Mouse (Mus musculus) Muller cell, postnatal 12 days (primary cell): Measurements from ENCODE around the gene Trem1.
A peak's percentile ranks its signal among the peaks of the same experiment; 100 is the strongest.

ENCODE experiments used
- DNase-seq: peaks from one replicate; pipeline ENCODE4 v3.0.0-alpha.2; 2015; ENCODE audit errors: inconsistent ontology term

The Trem1 gene

DNA sequence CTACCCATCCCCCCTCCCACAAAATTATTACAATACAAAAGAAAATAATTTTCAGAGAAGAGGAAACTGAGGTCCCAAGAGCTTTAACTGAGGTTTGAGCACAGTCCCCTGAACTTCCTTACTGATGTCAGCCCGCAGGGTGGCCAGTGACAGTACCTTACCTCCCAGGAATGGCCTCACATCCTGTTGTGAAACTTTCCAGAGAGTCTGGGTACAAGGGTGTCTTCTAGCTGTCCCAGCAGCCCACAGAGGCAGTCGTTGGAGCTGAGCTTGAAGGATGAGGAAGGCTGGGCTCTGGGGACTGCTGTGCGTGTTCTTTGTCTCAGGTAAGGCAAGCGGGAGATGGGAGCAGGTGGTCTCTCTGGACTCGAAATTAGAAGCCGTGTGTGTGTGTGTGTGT is at the start of gene Trem1:
TSS of gene Trem1 (plus strand) at position 251 of the 400 bp plus-strand sequence.
- DNase-seq: no peak

DNA sequence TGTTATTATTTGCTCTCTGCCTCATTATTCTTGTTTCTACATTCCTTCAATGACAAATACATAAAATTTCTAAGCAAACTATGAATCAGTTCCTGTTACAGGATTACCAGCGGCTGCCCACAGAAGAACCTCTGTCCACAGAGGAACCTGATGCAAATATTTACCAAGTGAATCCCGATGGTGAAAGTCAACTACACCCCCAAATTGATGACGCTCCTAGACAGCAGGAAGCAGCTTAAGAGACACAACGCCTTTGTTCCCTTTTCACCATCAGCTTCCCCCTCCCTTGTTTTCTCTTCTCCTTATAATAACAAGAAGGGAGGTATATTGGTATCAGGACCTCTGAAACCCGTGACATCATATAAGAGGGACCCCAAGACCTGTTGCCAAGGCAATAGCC is 47.3 kb upstream of the Trem1 start:
- peak; percentile 24 for DNase-seq

DNA sequence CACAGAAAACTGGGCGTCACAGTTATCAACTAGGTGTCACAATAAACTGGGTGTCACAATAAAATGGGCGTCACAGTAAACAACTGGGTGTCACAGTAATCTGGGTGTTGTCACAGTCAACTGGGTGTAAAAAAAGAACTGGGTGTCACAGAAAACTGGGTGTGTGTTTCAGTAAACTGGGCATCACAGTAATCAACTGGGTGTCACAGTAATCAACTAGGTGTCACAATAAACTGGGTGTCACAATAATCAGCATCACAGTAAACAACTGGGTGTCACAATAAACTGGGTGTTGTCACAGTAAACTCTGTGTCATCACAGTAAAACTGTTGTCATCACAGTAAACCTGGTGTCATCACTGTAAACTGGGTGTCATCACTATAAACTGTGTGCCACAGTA is 40.2 kb upstream of the Trem1 start:
- no peak for DNase-seq

DNA sequence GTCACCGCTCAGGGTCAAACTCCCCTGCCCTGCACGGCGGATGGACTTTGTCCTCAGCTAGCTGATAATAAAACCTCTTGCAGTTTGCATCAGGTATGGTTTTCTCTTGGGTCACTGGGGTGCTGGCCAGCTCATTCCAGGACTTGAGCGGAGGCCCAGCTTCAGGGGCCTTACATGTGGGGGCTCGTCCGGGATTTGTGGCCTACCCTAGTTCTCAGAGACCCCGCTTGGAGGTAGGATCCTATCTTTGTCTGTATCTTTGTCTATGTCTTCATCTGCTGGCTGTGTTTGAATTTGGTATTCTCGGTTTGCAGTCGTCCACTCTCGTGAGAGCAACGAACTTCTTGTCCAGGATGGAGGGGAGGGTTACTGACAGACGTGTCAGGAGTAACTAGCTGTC is 29.5 kb upstream of the Trem1 start:
- DNase-seq: no peak

DNA sequence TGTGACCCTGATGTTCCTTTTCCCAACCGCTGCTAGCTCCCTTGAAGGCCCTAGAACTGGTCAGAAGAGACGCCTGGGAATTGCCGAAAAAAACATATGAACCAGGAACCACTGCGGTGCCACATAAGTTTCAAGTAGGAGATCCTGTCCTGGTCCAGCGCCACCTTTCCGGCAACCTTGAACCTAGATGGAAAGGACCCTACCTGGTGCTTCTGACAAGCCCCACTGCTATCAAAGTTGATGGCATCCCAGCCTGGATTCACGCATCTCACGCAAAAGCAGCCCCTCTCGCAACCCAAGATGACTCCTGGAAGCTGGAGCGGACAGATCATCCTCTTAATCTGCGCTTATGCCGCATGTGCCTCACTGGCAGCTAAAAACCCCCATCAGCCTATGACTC is 20.0 kb upstream of the Trem1 start:
- DNase-seq: no peak

DNA sequence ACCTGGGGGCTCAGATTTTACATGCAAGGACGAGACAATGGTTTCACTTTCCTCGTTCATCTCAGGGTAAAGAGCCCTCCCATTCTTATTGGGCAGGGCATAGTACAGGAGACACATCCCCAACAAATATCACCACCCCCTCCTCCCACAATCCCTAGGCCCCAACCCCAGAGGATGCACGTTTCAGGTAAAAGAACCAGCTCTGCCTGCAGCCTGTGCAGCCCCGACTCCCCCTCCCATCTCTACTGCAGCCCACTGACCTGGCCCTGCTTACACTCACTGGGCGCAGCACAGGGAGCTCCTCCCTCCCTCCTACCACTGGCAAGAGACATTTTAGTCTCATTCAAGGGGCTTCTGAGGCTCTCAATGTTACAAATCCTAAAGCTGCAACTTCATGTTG is 19.1 kb upstream of the Trem1 start:
- DNase-seq: no peak

DNA sequence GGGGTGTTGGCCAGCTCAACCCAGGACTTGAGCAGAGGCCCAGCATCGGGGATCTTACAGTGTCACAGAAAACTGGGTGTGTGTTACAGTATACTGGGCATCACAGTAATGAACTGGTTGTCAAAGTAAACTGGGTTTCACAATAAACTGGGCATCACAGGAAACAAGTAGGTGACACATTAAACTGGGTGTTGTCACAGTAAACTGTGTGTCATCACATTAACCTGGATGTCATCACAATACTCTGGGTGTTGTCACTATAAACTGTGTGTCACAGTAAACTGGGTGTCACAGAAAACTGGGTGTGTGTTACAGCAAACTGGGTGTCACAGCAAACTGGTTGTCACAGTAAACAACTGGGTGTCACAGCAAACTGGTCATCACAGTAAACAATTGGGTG is 17.1 kb upstream of the Trem1 start:
- DNase-seq: no peak

DNA sequence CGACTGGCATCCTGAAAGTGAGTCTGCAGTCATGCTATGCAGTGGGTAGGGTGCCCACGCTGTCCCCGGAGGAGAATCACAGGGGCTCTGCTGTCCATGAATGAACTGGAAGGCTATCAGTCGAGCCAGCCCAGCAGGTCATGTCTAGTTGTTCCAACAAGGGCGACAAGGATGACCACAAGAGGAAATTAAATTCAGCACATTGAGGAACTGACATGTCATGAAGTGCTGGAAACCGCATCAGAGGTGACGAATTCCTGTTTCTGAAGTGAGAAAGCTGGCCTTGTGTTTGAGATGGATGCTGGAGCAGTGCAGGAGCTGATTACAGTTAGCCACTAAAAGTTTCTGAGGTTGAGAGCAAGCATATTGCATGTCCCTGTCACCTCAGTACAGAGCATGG is 1.9 kb upstream of the Trem1 start:
- no peak for DNase-seq

DNA sequence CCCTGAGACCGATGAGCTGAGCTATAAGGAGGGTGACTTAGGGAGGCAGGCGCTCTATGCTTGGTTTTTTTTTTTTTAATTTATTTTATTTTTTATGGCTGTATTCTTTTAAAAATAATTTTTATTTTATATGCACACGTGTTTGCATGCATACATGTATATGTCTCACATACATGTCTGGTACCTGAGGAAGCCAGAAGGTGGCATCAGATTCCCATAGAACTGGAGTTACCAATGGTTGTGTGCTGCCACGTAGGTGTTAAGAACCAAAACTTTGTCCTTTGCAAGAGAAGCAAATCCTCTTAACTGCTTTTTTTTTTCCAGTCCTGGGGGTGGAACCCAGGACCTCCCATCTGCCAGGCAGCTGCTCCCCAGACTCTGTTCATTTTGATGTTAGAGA is 1.2 kb downstream of the Trem1 start:
- DNase-seq: no peak

DNA sequence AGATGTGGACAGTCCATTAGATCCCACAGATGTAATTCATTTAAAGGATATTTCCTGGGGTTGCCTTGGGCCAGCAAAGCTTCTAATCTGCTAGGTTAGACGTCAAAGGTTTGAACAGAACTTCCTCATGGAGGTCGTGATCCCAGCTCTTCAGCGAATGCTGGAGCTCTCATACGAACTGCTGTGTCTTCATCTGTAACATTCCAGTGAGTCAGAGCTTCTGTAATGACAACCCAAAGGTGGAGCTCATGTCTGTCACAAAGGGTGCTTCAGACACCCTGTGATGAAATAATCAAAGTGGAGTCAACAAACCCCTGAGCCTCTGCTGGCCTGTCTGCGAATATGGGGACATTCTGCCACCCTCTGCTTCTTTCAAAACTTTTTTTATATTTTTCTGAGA is 2.0 kb downstream of the Trem1 start:
- DNase-seq: no peak

DNA sequence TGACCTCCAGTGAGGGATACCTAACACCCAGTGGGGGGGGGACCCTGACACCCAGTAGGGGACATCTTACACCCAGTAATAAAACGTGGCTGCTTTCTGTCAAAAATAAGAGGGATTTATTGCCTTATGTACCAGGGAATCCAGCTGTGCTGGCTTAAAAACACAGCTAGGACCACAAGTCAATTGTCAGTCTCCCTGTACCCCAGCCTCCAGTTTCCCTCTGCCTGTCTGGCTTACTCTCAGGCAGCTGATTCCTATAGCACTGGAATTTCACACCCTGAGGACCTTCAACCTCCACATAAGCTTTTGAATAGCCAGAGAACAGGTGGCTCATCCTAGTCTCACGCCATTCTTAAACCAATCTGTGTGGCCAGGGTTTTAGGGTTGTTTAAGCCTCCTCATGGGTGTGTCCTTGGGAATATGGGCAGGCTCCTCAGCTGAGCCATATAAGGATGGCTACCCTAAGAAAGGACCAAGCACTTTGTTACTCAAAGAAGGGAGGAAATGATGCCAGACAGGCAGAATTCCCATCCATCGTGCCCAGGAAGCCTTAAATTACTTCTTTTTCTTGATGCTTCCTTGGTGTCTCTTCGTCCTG is 3.3 kb downstream of the Trem1 start:
- no peak for DNase-seq

DNA sequence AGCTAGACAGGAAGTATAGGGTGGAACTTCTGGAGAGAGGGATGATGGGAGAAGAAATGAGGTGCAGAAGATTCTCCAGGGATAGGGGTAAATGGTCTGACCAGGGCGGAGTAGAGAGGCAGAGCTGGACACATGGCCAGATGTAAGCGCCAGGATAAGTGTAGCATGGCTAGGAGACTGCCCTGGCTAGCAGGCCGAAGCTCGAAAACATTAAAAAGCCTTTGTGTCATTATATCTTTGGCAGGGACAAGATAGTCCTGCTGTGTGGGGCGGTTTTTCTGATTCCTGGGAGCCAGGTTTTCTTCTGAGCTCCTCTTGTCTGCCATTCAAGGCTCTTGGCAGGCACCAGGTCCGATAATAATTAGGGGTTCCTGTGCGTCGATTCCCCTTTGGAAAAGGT is 5.1 kb downstream of the Trem1 start:
- DNase-seq: no peak

DNA sequence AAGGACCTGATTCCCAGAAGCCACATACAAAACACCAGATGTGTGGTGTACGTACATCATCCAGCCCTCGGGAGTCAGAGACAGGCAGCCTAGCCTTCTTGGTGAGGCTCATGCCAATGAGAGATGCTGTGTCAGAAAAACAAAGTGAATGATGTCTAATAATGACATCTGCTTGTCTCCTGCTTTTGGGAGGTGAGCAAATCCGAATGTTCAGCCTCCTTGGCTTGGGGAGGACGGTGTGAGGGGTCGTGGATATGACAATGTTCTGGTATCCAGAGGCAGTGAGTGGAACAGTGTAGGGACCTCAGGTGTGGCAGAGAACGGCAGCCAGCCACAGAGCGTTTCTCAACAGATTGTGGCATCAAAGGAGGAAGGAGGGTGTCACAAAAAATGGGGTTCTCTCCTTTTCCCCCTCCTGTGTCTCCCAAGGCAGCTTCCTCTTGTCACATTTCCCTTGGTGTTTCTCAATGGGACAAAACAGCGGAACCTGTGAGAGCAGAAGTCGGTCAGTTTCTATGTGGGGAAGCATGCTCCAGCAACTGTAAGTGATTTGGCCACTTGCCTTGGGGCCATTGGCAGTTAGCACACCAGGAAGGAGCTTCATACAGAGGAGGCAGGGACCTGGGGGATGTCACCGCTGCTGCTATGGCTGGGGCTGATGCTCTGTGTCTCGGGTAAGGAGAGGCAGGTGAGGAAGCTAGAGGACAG is 14.8 kb downstream of the Trem1 start, which contains the start of gene Trem3:
TSS of gene Trem3 (plus strand) at position 557 of the 708 bp plus-strand sequence.
- DNase-seq: no peak

DNA sequence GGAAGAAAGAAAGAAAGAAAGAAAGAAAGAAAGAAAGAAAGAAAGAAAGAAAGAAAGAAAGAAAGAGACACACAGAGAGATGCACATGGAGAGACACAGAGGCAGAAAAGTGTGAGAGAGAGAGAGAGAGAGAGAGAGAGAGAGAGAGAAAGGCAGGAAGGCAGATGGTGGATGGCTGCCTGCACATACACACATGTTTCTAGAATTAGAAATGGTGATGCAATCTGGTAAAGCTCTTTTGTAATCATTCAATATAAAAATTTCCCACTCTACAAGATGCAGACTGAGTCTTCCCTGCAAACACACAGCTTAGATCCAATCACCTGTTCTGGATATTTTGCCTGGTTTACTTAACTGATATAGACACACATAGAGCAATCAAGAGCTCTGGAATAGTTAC is 16.5 kb downstream of the Trem1 start:
- DNase-seq: no peak

DNA sequence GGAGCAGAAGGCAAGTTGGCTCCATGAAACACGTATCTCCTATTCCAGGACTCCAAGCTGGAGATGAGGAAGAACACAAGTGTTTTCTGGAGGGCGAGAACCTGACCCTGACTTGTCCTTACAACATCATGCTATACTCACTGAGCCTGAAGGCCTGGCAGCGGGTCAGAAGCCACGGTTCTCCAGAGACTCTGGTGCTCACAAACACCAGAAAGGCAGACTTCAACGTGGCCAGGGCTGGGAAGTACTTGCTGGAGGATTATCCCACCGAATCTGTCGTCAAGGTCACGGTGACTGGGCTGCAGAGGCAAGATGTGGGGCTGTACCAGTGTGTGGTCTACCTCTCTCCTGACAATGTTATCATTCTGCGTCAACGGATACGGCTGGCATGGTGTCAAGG is 16.9 kb downstream of the Trem1 start:
- DNase-seq: no peak

DNA sequence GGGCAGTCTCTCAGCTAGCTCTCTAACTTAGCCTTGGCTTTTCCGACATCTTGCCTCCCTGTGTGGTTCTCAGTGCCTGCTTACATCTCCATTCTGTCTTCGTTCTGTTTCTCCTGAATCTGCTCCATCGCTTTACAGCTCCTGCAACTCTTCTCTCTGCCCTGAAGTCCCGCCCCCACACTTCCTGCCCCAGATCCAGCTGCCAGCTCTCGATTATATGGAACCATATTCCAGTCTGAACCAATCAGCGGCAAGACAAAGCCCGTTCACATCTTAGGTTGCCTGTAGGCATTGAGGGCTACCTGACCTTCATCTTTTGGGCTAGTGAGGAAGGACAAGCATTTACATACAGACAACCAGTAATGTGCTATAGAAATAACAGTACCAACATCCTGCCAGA is 18.1 kb downstream of the Trem1 start:
- no peak for DNase-seq

DNA sequence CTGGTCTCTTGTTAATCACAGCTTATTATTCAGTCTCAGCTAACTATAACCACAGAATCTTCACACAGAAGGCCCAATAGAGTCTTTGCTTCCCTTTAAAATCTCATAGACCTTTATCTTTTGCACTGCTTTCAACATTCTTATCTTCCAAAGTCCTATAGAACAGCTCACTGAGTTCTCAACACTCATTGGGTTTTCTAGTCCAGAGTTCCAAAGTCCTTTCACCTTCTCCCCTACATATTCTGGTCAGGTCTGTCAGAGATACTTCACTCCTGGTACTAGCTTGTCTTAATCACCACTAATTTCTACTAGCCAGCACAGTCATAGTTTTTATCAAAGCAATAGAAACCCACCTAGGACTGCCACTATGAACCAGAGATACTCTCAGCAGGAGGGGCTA is 24.0 kb downstream of the Trem1 start:
- no peak for DNase-seq

DNA sequence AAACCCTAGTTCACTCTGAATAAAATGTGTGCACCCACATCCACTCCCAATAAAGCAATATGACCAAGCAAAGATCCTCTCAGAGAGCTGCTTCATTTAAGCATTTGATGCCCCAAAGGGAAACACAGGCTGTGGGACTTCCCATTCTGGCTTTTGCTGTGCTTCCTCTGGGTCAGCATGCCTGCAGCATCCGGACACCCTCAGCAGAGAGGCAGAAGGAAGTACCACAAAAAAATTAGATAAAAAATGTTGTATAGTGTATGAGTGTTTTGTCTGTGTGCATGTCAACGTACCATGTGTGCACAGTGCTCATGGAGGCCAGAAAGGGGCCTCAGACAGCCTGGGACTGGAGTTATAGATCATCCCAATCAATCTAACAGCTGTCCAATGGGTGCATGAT is 29.3 kb downstream of the Trem1 start:
- DNase-seq: no peak

DNA sequence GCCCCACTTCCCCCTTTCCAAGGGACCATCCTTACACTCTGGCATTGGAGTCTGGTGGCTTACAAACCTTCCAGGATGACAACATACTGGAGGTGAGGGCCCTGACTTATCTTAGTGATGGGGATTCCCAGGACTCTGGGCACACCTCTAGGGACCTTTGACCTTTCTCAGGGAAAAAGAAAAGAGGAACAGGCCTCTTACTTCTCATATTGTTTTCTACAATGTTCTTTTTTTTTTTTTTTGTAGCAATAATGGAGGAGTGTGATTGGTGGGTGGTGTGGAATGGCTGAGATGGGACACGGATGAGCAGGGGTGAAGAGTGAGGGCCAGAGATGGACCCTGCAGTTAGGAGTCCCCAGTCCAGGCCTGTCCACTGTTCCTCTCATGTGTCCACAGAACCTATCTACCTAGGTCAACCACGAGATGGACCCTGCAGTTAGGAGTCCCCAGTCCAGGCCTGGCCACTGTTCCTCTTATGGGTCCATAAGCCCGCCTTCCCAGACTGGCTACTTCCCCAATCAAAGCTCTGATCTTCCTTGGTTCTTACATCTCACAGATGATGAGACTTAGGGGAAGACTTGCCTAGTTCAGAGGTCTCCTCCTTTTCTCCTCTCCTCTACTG is 31.3 kb downstream of the Trem1 start, which contains the start of gene Treml4:
TSS of gene Treml4 (plus strand) at position 555 of the 622 bp plus-strand sequence.
- DNase-seq: no peak

DNA sequence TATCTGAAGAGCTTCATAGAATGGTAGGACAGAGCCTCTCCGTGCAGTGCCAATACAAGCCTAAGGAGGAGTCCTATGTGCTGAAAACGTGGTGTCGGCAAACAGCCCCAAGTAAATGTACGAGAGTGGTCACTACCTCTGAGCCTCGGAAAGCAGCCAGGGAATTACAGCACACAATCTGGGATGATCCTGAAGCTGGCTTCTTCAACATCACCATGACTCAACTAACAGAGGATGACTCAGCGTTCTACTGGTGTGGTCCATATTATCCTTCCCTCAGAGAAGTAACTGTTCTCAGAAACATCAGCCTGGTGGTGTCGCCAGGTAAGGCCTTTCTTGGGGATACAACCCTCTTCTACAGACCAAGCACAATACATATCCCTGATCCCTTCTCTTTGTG is 32.1 kb downstream of the Trem1 start:
- DNase-seq: no peak

DNA sequence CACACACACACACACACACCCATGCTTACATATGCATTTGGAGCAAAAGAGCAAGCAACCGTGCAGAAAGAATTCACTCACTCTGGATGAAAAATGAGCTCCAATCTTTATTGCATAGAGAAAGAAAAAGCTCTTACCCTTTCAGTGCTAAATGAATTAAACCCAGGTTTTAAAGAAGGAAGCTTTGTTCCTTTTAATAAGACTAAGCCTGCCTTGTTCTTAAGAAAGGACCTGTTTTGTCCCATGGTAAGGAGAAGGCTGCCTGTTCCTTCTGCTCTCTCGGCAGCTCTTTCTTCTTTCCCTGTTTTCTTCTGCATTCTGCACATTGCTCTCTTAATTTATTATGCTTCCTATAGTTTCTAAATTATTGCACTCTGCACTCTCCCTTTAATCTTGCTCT is 33.6 kb downstream of the Trem1 start:
- DNase-seq: no peak

DNA sequence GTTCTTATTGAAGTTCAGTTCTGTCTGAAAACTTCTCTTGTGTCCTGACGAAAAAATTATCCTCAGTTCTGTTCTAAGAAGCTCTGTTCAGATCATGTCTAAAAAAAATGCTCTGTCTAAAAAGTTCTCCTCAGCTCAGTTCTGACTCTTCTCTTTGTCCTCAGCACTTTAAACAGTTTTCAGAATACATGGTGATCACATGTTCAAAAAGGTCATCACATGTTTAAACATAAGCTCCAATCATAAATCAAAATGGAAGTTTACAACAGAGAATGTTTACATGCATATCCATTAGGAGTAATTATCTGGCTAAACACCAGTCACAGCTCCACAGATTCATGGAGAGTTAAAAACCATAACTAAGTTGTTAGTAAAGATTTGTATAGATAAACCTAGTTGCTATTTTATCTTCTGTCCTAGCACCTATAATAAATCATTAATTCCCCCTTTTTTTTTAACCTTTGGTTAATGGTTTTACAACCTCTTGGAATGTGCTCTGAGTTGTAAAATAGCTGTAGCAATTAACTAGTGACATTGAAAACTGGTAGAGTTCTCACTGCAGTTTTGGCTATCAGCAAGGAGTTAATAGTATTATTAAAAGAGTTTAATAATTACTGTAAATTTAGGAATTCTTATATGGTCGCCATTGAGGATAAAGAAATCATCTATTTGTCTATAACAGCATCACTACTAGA is 34.2 kb downstream of the Trem1 start:
- DNase-seq: no peak

DNA sequence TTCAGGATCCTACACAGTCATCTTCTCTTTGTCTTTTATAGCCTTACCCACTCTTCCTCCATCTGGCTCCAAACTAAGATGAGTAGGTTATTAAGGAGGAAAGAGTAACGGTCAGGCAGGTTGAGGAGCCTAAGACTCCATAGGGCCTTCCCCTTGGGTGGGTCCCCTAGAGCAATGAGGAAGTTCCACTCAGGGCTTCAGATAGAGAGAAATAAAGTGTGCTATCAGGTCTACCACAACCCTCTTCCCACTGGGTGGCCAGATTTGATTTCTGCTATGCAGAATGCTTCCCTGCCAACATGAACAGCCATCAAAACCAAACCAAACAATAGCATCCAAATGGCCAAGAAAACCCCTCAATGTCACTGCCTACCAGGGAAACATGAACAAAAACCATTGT is 35.0 kb downstream of the Trem1 start:
- no peak for DNase-seq
